Mouse (Mus musculus) liver, adult 2 months (tissue): ENCODE data around the gene Cks2. TPM values are rescaled to one million over a fixed set of nuclear protein-coding genes. Genes with fewer than 3 reads are reported as not detected.

Experiments used
- DNase-seq: peaks from one replicate; pipeline ENCODE4 v3.0.0-alpha.2; 2011; ENCODE audit warnings: low read depth, low spot score; ENCODE audit errors: extremely low read depth
- H3K27ac ChIP-seq: fragments of 200-500 bp; replicated peaks from 2 replicates; pipeline ENCODE4 v1.5.1; 2012; ENCODE audit warnings: low read depth, mild to moderate bottlenecking, control low read depth, inconsistent platforms, low read length; ENCODE audit not compliant: insufficient read depth
- H3K27me3 ChIP-seq: fragments of 200-500 bp; 2 replicates; pipeline ENCODE4 v1.6.1; 2012; ENCODE audit warnings: mild to moderate bottlenecking, moderate library complexity, low read length, inconsistent platforms; ENCODE audit not compliant: control insufficient read depth, insufficient read depth
- H3K36me3 ChIP-seq: fragments of 200-500 bp; 2 replicates; pipeline ENCODE4 v1.6.1; 2012; ENCODE audit warnings: low read length, inconsistent platforms; ENCODE audit not compliant: control insufficient read depth, insufficient read depth
- H3K4me1 ChIP-seq: fragments of 200-500 bp; 2 replicates; pipeline ENCODE4 v1.6.1; 2011; ENCODE audit warnings: low read length; ENCODE audit not compliant: control insufficient read depth, insufficient read depth
- H3K4me3 ChIP-seq: fragments of 200-500 bp; 2 replicates; pipeline ENCODE4 v1.5.1; 2011; ENCODE audit warnings: low read depth, mild to moderate bottlenecking, control low read depth, low read length, moderate library complexity; ENCODE audit not compliant: insufficient read depth
- H3K79me2 ChIP-seq: fragments of 200-500 bp; 2 replicates; pipeline ENCODE4 v1.6.1; 2012; ENCODE audit warnings: inconsistent platforms, mild to moderate bottlenecking, low read length, moderate library complexity; ENCODE audit not compliant: control insufficient read depth, insufficient read depth
- H3K9ac ChIP-seq: fragments of 200-500 bp; 2 replicates; pipeline ENCODE4 v1.6.1; 2012; ENCODE audit warnings: low read depth, mild to moderate bottlenecking, control low read depth, inconsistent platforms, low read length
- CTCF ChIP-seq: fragments of 200-500 bp; IDR thresholded peaks from 2 replicates; pipeline ENCODE4 v1.5.1; 2011; ENCODE audit warnings: low read depth, low read length, control low read depth
- POLR2A ChIP-seq: fragments of 200-500 bp; IDR thresholded peaks from 2 replicates; pipeline ENCODE4 v1.6.1; 2011; ENCODE audit warnings: low read length, control low read depth; ENCODE audit not compliant: insufficient read depth; ENCODE audit errors: extremely low read depth
- WGBS: fragments of 180-500 bp; shearing (Covaris S2); methylation state at CpG from one replicate; pipeline ENCODE4 v1.1.7; 2018; 5-methylcytosine and 5-hydroxymethylcytosine counted together
- polyA plus RNA-seq: library from polyadenylated mRNA; depleted of rRNA; stranded (reverse); fragments of >200 nt; gene quantifications from 2 replicates; pipeline ENCODE4 v1.2.3, GENCODE M21; 2012
- total RNA-seq: library from RNA; depleted of rRNA; stranded (reverse); fragments of >200 nt; gene quantifications from 2 replicates; pipeline ENCODE4 v1.2.3, GENCODE M21; 2014

The Cks2 gene
- total and polyA plus RNA-seq, 2 experiments = 22.7 to 38.0 TPM

- no peaks in the 10 kb centered on the region for H3K36me3 ChIP-seq
Observed at GRCm38 (mm10) chr13:51616417-51617044, 28.5 kb upstream of the Cks2 start.

GRCm38 (mm10) chr13:51617306-51617705 is 27.7 kb upstream of the Cks2 start:
- TF ChIP-seq POLR2A (no peak), CTCF (no peak)
- Histone ChIP-seq H3K4me1 (peaks cover 2% of the 10 kb centered on the region; the same call in 1 of the 2 replicates), H3K4me3 (no peak overlapping the region), H3K27me3 (no peaks in the 10 kb centered on the region), H3K36me3 (no peaks in the 10 kb centered on the region), H3K79me2 (no peaks in the 10 kb centered on the region), H3K9ac (no peak overlapping the region), H3K27ac (no peak overlapping the region)
- 44% methylated on average over 1 of the region's 1 CpGs for WGBS
- DNase-seq = no peak

More at GRCm38 (mm10) chr13:51616417-51617044, 28.5 kb upstream of the Cks2 start:
- TF ChIP-seq CTCF (no peak), POLR2A (no peak)
- H3K27me3 ChIP-seq = no peaks in the 10 kb centered on the region
- DNase-seq = no peak
- 37% methylated on average over 12 of the region's 12 CpGs for WGBS
- no peak overlapping the region for H3K4me3 ChIP-seq
- H3K4me1 ChIP-seq = peaks cover 2% of the 10 kb centered on the region; the same call in 1 of the 2 replicates
- no peak overlapping the region for H3K9ac ChIP-seq
- H3K79me2 ChIP-seq = no peaks in the 10 kb centered on the region
- no peak overlapping the region for H3K27ac ChIP-seq

GRCm38 (mm10) chr13:51617861-51618260 is 27.2 kb upstream of the Cks2 start:
- no peaks in the 10 kb centered on the region for H3K36me3 ChIP-seq
- H3K4me3 ChIP-seq = no peak overlapping the region
- TF ChIP-seq CTCF = peak; percentile 58
- no peak for TF ChIP-seq POLR2A
- H3K27ac ChIP-seq = no peak overlapping the region
- H3K27me3 ChIP-seq = no peaks in the 10 kb centered on the region
- 20% methylated on average over 6 of the region's 6 CpGs for WGBS
- no peak overlapping the region for H3K9ac ChIP-seq
- peaks cover 2% of the 10 kb centered on the region; the same call in 1 of the 2 replicates for H3K4me1 ChIP-seq
- H3K79me2 ChIP-seq = no peaks in the 10 kb centered on the region
- peak; percentile 33 for DNase-seq

- no peak overlapping the region for H3K27ac ChIP-seq
- no peaks in the 10 kb centered on the region for H3K36me3 ChIP-seq
- WGBS = 29% methylated on average over 9 of the region's 9 CpGs
- H3K4me3 ChIP-seq = no peak overlapping the region
- no peaks in the 10 kb centered on the region for H3K79me2 ChIP-seq
- DNase-seq = no peak
- peaks cover 2% of the 10 kb centered on the region; the same call in 1 of the 2 replicates for H3K4me1 ChIP-seq
- H3K27me3 ChIP-seq = no peaks in the 10 kb centered on the region
- no peak overlapping the region for H3K9ac ChIP-seq
- TF ChIP-seq POLR2A (no peak), CTCF (no peak)
Observed at GRCm38 (mm10) chr13:51618602-51619001, 26.4 kb upstream of the Cks2 start.

GRCm38 (mm10) chr13:51622626-51623025 is 22.4 kb upstream of the Cks2 start:
- no peak for TF ChIP-seq CTCF
- TF ChIP-seq POLR2A = no peak
- Histone ChIP-seq H3K9ac (no peak overlapping the region), H3K4me1 (no peaks in the 10 kb centered on the region), H3K79me2 (no peaks in the 10 kb centered on the region), H3K27me3 (no peaks in the 10 kb centered on the region), H3K27ac (no peak overlapping the region), H3K36me3 (no peaks in the 10 kb centered on the region), H3K4me3 (no peak overlapping the region)
- no peak for DNase-seq
- 89% methylated on average over 5 of the region's 5 CpGs for WGBS

GRCm38 (mm10) chr13:51623678-51624077 is 21.4 kb upstream of the Cks2 start:
- DNase-seq = no peak
- Histone ChIP-seq H3K4me3 (no peak overlapping the region), H3K79me2 (no peaks in the 10 kb centered on the region), H3K4me1 (no peaks in the 10 kb centered on the region), H3K9ac (no peak overlapping the region), H3K27ac (no peak overlapping the region), H3K36me3 (no peaks in the 10 kb centered on the region), H3K27me3 (0 out of 2 replicates have a peak, but pooled peaks cover 1% of the 10 kb centered on the region)
- TF ChIP-seq POLR2A (no peak), CTCF (no peak)
- 92% methylated on average over 2 of the region's 2 CpGs for WGBS
